Mouse (Mus musculus): ENCODE data around the gene Olfr1226.
"Not testable (repeated sequence)": the region's sequence is repeated elsewhere in the genome, so short reads cannot be mapped to it uniquely, and the experiment has no call there.

Olfr1226 gene

GRCm38 (mm10) chr2:89199948-89200347, at the start of gene Olfr1226:
Gene Olfr1226, minus strand, starts transcription at chr2:89200048.
- DNase-seq, result no peak

- DNase-seq, result no peak
Observed at GRCm38 (mm10) chr2:89196325-89196982, 3.4 kb downstream of the Olfr1226 start.

GRCm38 (mm10) chr2:89174569-89174968, 25.3 kb downstream of the Olfr1226 start, which contains the start of gene Olfr1225:
Gene Olfr1225, minus strand, starts transcription at chr2:89174669.
- DNase-seq, result no peak

GRCm38 (mm10) chr2:89164711-89165110, 35.1 kb downstream of the Olfr1226 start:
- not testable (repeated sequence) for DNase-seq

GRCm38 (mm10) chr2:89163991-89164390, 35.9 kb downstream of the Olfr1226 start, which contains the start of gene Olfr1224-ps1:
Gene Olfr1224-ps1, minus strand, starts transcription at chr2:89164091.
- DNase-seq, result not testable (repeated sequence)

GRCm38 (mm10) chr2:89151460-89151859, 48.4 kb downstream of the Olfr1226 start, which contains the start of gene Olfr1223:
Gene Olfr1223, minus strand, starts transcription at chr2:89151560.
- DNase-seq, result no peak

Measured in kidney, adult 8-10 months (tissue).